Mouse (Mus musculus): ENCODE results near the gene Kif6. TPM values are rescaled to one million over a fixed set of nuclear protein-coding genes. Genes with fewer than 3 reads are reported as not detected.
A peak's percentile ranks its signal among the peaks of the same experiment; 100 is the strongest.

The Kif6 gene
- polyA plus RNA-seq, 1 experiment from 2014 or later: 4.7 TPM

- Histone ChIP-seq H3K27ac (peak overlapping the region; percentile 31; the same call in 1 of the 2 replicates), H3K4me2 (no peak overlapping the region), H3K9ac (no peak overlapping the region), H3K9me3 (no peaks in the 10 kb centered on the region), H3K4me3 (no peak overlapping the region), H3K36me3 (no peaks in the 10 kb centered on the region), H3K27me3 (no peaks in the 10 kb centered on the region), H3K4me1 (peaks cover 25% of the 10 kb centered on the region)
- ATAC-seq (ENCODE audit: borderline replicate concordance, extremely low read depth, low FRiP score, low TSS enrichment): peak; percentile 28; the same call in 1 of the 2 replicates
- WGBS: 21% methylated on average over 13 of the region's 13 CpGs
These were observed 252.6 kb downstream of the Kif6 start for GRCm38 (mm10) chr17:49867321-49868137.

- Histone ChIP-seq H3K4me1 (peaks cover 11% of the 10 kb centered on the region; the same call in 1 of the 2 replicates), H3K27me3 (no peaks in the 10 kb centered on the region), H3K4me2 (no peak overlapping the region), H3K9ac (no peak overlapping the region), H3K4me3 (no peak overlapping the region), H3K36me3 (no peaks in the 10 kb centered on the region), H3K27ac (no peak overlapping the region), H3K9me3 (no peaks in the 10 kb centered on the region)
- no peak for ATAC-seq (ENCODE audit: borderline replicate concordance, extremely low read depth, low FRiP score, low TSS enrichment)
- 79% methylated on average over 9 of the region's 9 CpGs for WGBS
These were observed 254.3 kb downstream of the Kif6 start for GRCm38 (mm10) chr17:49869246-49869645.

- peaks cover 3% of the 10 kb centered on the region; the same call in 1 of the 2 replicates for H3K4me1 ChIP-seq
- H3K4me2 ChIP-seq: no peak overlapping the region
- H3K4me3 ChIP-seq: no peak overlapping the region
- no peak for ATAC-seq (ENCODE audit: borderline replicate concordance, extremely low read depth, low FRiP score, low TSS enrichment)
- no peaks in the 10 kb centered on the region for H3K27me3 ChIP-seq
- no peak overlapping the region for H3K9ac ChIP-seq
- no peaks in the 10 kb centered on the region for H3K36me3 ChIP-seq
- no peak overlapping the region for H3K27ac ChIP-seq
- WGBS: 27% methylated on average over 2 of the region's 2 CpGs
- H3K9me3 ChIP-seq: no peaks in the 10 kb centered on the region
These were observed 257.4 kb downstream of the Kif6 start for GRCm38 (mm10) chr17:49872305-49872704.

- H3K9me3 ChIP-seq: no peaks in the 10 kb centered on the region
- no peak overlapping the region for H3K27ac ChIP-seq
- no peaks in the 10 kb centered on the region for H3K4me1 ChIP-seq
- H3K36me3 ChIP-seq: no peaks in the 10 kb centered on the region
- no peak overlapping the region for H3K9ac ChIP-seq
- no peak overlapping the region for H3K4me3 ChIP-seq
- ATAC-seq (ENCODE audit: borderline replicate concordance, extremely low read depth, low FRiP score, low TSS enrichment): no peak
- no peaks in the 10 kb centered on the region for H3K27me3 ChIP-seq
- 76% methylated on average over 5 of the region's 5 CpGs for WGBS
- H3K4me2 ChIP-seq: no peak overlapping the region
These were observed 259.8 kb downstream of the Kif6 start for GRCm38 (mm10) chr17:49874746-49875145.

- H3K4me2 ChIP-seq: no peak overlapping the region
- no peaks in the 10 kb centered on the region for H3K4me1 ChIP-seq
- no peak overlapping the region for H3K27ac ChIP-seq
- no peak overlapping the region for H3K4me3 ChIP-seq
- 50% methylated on average over 6 of the region's 6 CpGs for WGBS
- no peaks in the 10 kb centered on the region for H3K9me3 ChIP-seq
- no peaks in the 10 kb centered on the region for H3K27me3 ChIP-seq
- H3K9ac ChIP-seq: no peak overlapping the region
- H3K36me3 ChIP-seq: no peaks in the 10 kb centered on the region
- no peak for ATAC-seq (ENCODE audit: borderline replicate concordance, extremely low read depth, low FRiP score, low TSS enrichment)
These were observed 260.5 kb downstream of the Kif6 start for GRCm38 (mm10) chr17:49875401-49875800.

GRCm38 (mm10) chr17:49875939-49876651, 261.2 kb downstream of the Kif6 start:
- Histone ChIP-seq H3K27ac (no peak overlapping the region), H3K9me3 (no peaks in the 10 kb centered on the region), H3K4me1 (no peaks in the 10 kb centered on the region), H3K4me3 (no peak overlapping the region), H3K36me3 (no peaks in the 10 kb centered on the region), H3K9ac (no peak overlapping the region), H3K4me2 (no peak overlapping the region), H3K27me3 (no peaks in the 10 kb centered on the region)
- 46% methylated on average over 15 of the region's 15 CpGs for WGBS
- ATAC-seq (ENCODE audit: borderline replicate concordance, extremely low read depth, low FRiP score, low TSS enrichment): no peak

GRCm38 (mm10) chr17:49880919-49881744, 266.2 kb downstream of the Kif6 start:
- no peak overlapping the region for H3K9ac ChIP-seq
- H3K9me3 ChIP-seq: no peaks in the 10 kb centered on the region
- H3K27ac ChIP-seq: no peak overlapping the region
- H3K4me1 ChIP-seq: peaks cover 14% of the 10 kb centered on the region
- no peaks in the 10 kb centered on the region for H3K36me3 ChIP-seq
- ATAC-seq (ENCODE audit: borderline replicate concordance, extremely low read depth, low FRiP score, low TSS enrichment): no peak
- 66% methylated on average over 5 of the region's 5 CpGs for WGBS
- H3K4me3 ChIP-seq: no peak overlapping the region
- no peak overlapping the region for H3K4me2 ChIP-seq
- no peaks in the 10 kb centered on the region for H3K27me3 ChIP-seq

- Histone ChIP-seq H3K4me1 (peaks cover 14% of the 10 kb centered on the region), H3K9me3 (no peaks in the 10 kb centered on the region), H3K9ac (no peak overlapping the region), H3K4me3 (no peak overlapping the region), H3K4me2 (no peak overlapping the region), H3K36me3 (no peaks in the 10 kb centered on the region), H3K27ac (no peak overlapping the region), H3K27me3 (no peaks in the 10 kb centered on the region)
- ATAC-seq (ENCODE audit: borderline replicate concordance, extremely low read depth, low FRiP score, low TSS enrichment): no peak
- WGBS: 79% methylated on average over 7 of the region's 7 CpGs
These were observed 266.9 kb downstream of the Kif6 start for GRCm38 (mm10) chr17:49881796-49882195.

- Histone ChIP-seq H3K36me3 (no peaks in the 10 kb centered on the region), H3K4me1 (peaks cover 20% of the 10 kb centered on the region), H3K27me3 (no peaks in the 10 kb centered on the region), H3K9ac (no peak overlapping the region), H3K9me3 (no peaks in the 10 kb centered on the region), H3K4me2 (no peak overlapping the region), H3K4me3 (no peak overlapping the region), H3K27ac (no peak overlapping the region)
- ATAC-seq (ENCODE audit: borderline replicate concordance, extremely low read depth, low FRiP score, low TSS enrichment): no peak
- 83% methylated on average over 8 of the region's 8 CpGs for WGBS
These were observed 268.3 kb downstream of the Kif6 start for GRCm38 (mm10) chr17:49883136-49883755.

- H3K4me3 ChIP-seq: no peak overlapping the region
- 50% methylated on average over 11 of the region's 11 CpGs for WGBS
- no peaks in the 10 kb centered on the region for H3K36me3 ChIP-seq
- no peaks in the 10 kb centered on the region for H3K9me3 ChIP-seq
- peaks cover 20% of the 10 kb centered on the region for H3K4me1 ChIP-seq
- ATAC-seq (ENCODE audit: borderline replicate concordance, extremely low read depth, low FRiP score, low TSS enrichment): 0 out of 2 replicates have a peak, but pooled peaks have one; percentile 41
- H3K27ac ChIP-seq: no peak overlapping the region
- H3K4me2 ChIP-seq: no peak overlapping the region
- no peaks in the 10 kb centered on the region for H3K27me3 ChIP-seq
- H3K9ac ChIP-seq: no peak overlapping the region
These were observed 270.1 kb downstream of the Kif6 start for GRCm38 (mm10) chr17:49885035-49885434.

GRCm38 (mm10) chr17:49889629-49890028, 274.7 kb downstream of the Kif6 start:
- no peak overlapping the region for H3K4me3 ChIP-seq
- WGBS: 31% methylated on average over 7 of the region's 7 CpGs
- ATAC-seq (ENCODE audit: borderline replicate concordance, extremely low read depth, low FRiP score, low TSS enrichment): peak; percentile 32; the same call in 1 of the 2 replicates
- H3K4me1 ChIP-seq: peaks cover 18% of the 10 kb centered on the region
- no peak overlapping the region for H3K27ac ChIP-seq
- H3K36me3 ChIP-seq: no peaks in the 10 kb centered on the region
- H3K4me2 ChIP-seq: no peak overlapping the region
- no peaks in the 10 kb centered on the region for H3K27me3 ChIP-seq
- H3K9ac ChIP-seq: no peak overlapping the region
- H3K9me3 ChIP-seq: no peaks in the 10 kb centered on the region

Measured in lung, embryonic 15.5 days (tissue).